Mouse (Mus musculus) ES-E14 (cell line): Measurements from ENCODE around the gene Rbpj.

Experiments used
- HCFC1 ChIP-seq: IDR thresholded peaks from 2 replicates; pipeline ENCODE4 v1.6.1; 2012; ENCODE audit warnings: low read length, inconsistent platforms, borderline replicate concordance; ENCODE audit not compliant: insufficient read depth
- MAFK ChIP-seq: IDR thresholded peaks from 2 replicates; pipeline ENCODE4 v1.6.1; 2014; ENCODE audit warnings: mild to moderate bottlenecking, low read depth, low read length, inconsistent platforms; ENCODE audit not compliant: insufficient read depth
- ZC3H11A ChIP-seq: IDR thresholded peaks from 2 replicates; pipeline ENCODE4 v1.6.1; 2012; ENCODE audit warnings: low read depth, mild to moderate bottlenecking, inconsistent platforms, low read length, borderline replicate concordance
- ZNF384 ChIP-seq: IDR thresholded peaks from 2 replicates; pipeline ENCODE4 v1.6.1; 2012; ENCODE audit warnings: low read depth, low read length, inconsistent platforms

GRCm38 (mm10) chr5:53656596-53656995, 190.6 kb downstream of the Rbpj start:
- no peak for TF ChIP-seq MAFK
- no peak for TF ChIP-seq ZNF384
- TF ChIP-seq HCFC1 = no peak
- no peak for TF ChIP-seq ZC3H11A
